Mouse (Mus musculus): ENCODE data around the gene Rapgef4. TPM values are rescaled to one million over a fixed set of nuclear protein-coding genes. Genes with fewer than 3 reads are reported as not detected.

Gene Rapgef4
- polyA plus RNA-seq, 1 experiment = 0.08 TPM

- H3K36me3 ChIP-seq (ENCODE audit: control insufficient read depth, insufficient read depth) = no peaks in the 10 kb centered on the region
- H3K4me3 ChIP-seq (ENCODE audit: insufficient read depth, poor library complexity, severe bottlenecking) = no peak overlapping the region
- no peaks in the 10 kb centered on the region for H3K79me2 ChIP-seq (ENCODE audit: control insufficient read depth, insufficient read depth)
- no peaks in the 10 kb centered on the region for H3K27me3 ChIP-seq (ENCODE audit: control insufficient read depth, insufficient read depth, insufficient read length)
- no peak overlapping the region for H3ac ChIP-seq (ENCODE audit: control insufficient read depth, insufficient read length, low read depth)
- H3K79me3 ChIP-seq (ENCODE audit: low read depth) = no peaks in the 10 kb centered on the region
- TF ChIP-seq USF1 (IDR thresholded peaks at IDR 0.05; ENCODE audit: low read depth) = no peak
- TF ChIP-seq MAX (IDR thresholded peaks at IDR 0.05) = no peak
- no peak for TF ChIP-seq MYOG (IDR thresholded peaks at IDR 0.05; ENCODE audit: control insufficient read depth, extremely low read depth, insufficient read length)
- TF ChIP-seq CTCF (IDR thresholded peaks at IDR 0.05; ENCODE audit: control insufficient read depth, insufficient read depth, insufficient read length) = no peak
- no peak for TF ChIP-seq CEBPB (IDR thresholded peaks at IDR 0.05; ENCODE audit: low read depth)
- TF ChIP-seq FOSL1 (IDR thresholded peaks at IDR 0.05; ENCODE audit: insufficient read depth, low read length, poor library complexity, severe bottlenecking) = no peak
- TF ChIP-seq MYOD1 (IDR thresholded peaks at IDR 0.05; ENCODE audit: control insufficient read depth, insufficient read length, low read depth) = no peak
These were observed 142.8 kb downstream of the Rapgef4 start for GRCm38 (mm10) chr2:72123851-72124250.

- Histone ChIP-seq H3ac (ENCODE audit: control insufficient read depth, insufficient read length, low read depth) (no peak overlapping the region), H3K79me3 (ENCODE audit: low read depth) (no peaks in the 10 kb centered on the region), H3K36me3 (ENCODE audit: control insufficient read depth, insufficient read depth) (no peaks in the 10 kb centered on the region), H3K27me3 (ENCODE audit: control insufficient read depth, insufficient read depth, insufficient read length) (no peaks in the 10 kb centered on the region), H3K4me3 (ENCODE audit: insufficient read depth, poor library complexity, severe bottlenecking) (no peak overlapping the region), H3K79me2 (ENCODE audit: control insufficient read depth, insufficient read depth) (no peaks in the 10 kb centered on the region)
- TF ChIP-seq USF1 (IDR thresholded peaks at IDR 0.05; ENCODE audit: low read depth) (no peak), FOSL1 (IDR thresholded peaks at IDR 0.05; ENCODE audit: insufficient read depth, low read length, poor library complexity, severe bottlenecking) (no peak), MAX (IDR thresholded peaks at IDR 0.05) (no peak), MYOD1 (IDR thresholded peaks at IDR 0.05; ENCODE audit: control insufficient read depth, insufficient read length, low read depth) (no peak), CTCF (IDR thresholded peaks at IDR 0.05; ENCODE audit: control insufficient read depth, insufficient read depth, insufficient read length) (no peak), CEBPB (IDR thresholded peaks at IDR 0.05; ENCODE audit: low read depth) (no peak), MYOG (IDR thresholded peaks at IDR 0.05; ENCODE audit: control insufficient read depth, extremely low read depth, insufficient read length) (no peak)
These were observed 144.7 kb downstream of the Rapgef4 start for GRCm38 (mm10) chr2:72125786-72126185.

- no peaks in the 10 kb centered on the region for H3K79me2 ChIP-seq (ENCODE audit: control insufficient read depth, insufficient read depth)
- no peaks in the 10 kb centered on the region for H3K27me3 ChIP-seq (ENCODE audit: control insufficient read depth, insufficient read depth, insufficient read length)
- H3K4me3 ChIP-seq (ENCODE audit: insufficient read depth, poor library complexity, severe bottlenecking) = no peak overlapping the region
- H3K79me3 ChIP-seq (ENCODE audit: low read depth) = no peaks in the 10 kb centered on the region
- TF ChIP-seq CEBPB (IDR thresholded peaks at IDR 0.05; ENCODE audit: low read depth) (no peak), MAX (IDR thresholded peaks at IDR 0.05) (no peak), FOSL1 (IDR thresholded peaks at IDR 0.05; ENCODE audit: insufficient read depth, low read length, poor library complexity, severe bottlenecking) (no peak), USF1 (IDR thresholded peaks at IDR 0.05; ENCODE audit: low read depth) (no peak), MYOG (IDR thresholded peaks at IDR 0.05; ENCODE audit: control insufficient read depth, extremely low read depth, insufficient read length) (no peak), CTCF (IDR thresholded peaks at IDR 0.05; ENCODE audit: control insufficient read depth, insufficient read depth, insufficient read length) (no peak), MYOD1 (IDR thresholded peaks at IDR 0.05; ENCODE audit: control insufficient read depth, insufficient read length, low read depth) (no peak)
- H3K36me3 ChIP-seq (ENCODE audit: control insufficient read depth, insufficient read depth) = no peaks in the 10 kb centered on the region
- H3ac ChIP-seq (ENCODE audit: control insufficient read depth, insufficient read length, low read depth) = no peak overlapping the region
These were observed 145.4 kb downstream of the Rapgef4 start for GRCm38 (mm10) chr2:72126411-72126810.

GRCm38 (mm10) chr2:72129612-72130311 lies 148.7 kb downstream of the Rapgef4 start:
- Histone ChIP-seq H3K36me3 (ENCODE audit: control insufficient read depth, insufficient read depth) (no peaks in the 10 kb centered on the region), H3K4me3 (ENCODE audit: insufficient read depth, poor library complexity, severe bottlenecking) (no peak overlapping the region), H3ac (ENCODE audit: control insufficient read depth, insufficient read length, low read depth) (no peak overlapping the region), H3K79me3 (ENCODE audit: low read depth) (no peaks in the 10 kb centered on the region), H3K79me2 (ENCODE audit: control insufficient read depth, insufficient read depth) (no peaks in the 10 kb centered on the region), H3K27me3 (ENCODE audit: control insufficient read depth, insufficient read depth, insufficient read length) (no peaks in the 10 kb centered on the region)
- TF ChIP-seq FOSL1 (IDR thresholded peaks at IDR 0.05; ENCODE audit: insufficient read depth, low read length, poor library complexity, severe bottlenecking) (no peak), MAX (IDR thresholded peaks at IDR 0.05) (no peak), MYOG (IDR thresholded peaks at IDR 0.05; ENCODE audit: control insufficient read depth, extremely low read depth, insufficient read length) (no peak), USF1 (IDR thresholded peaks at IDR 0.05; ENCODE audit: low read depth) (no peak), MYOD1 (IDR thresholded peaks at IDR 0.05; ENCODE audit: control insufficient read depth, insufficient read length, low read depth) (no peak), CTCF (IDR thresholded peaks at IDR 0.05; ENCODE audit: control insufficient read depth, insufficient read depth, insufficient read length) (no peak), CEBPB (IDR thresholded peaks at IDR 0.05; ENCODE audit: low read depth) (no peak)

GRCm38 (mm10) chr2:72132222-72132621 lies 151.2 kb downstream of the Rapgef4 start:
- H3K36me3 ChIP-seq (ENCODE audit: control insufficient read depth, insufficient read depth) = no peaks in the 10 kb centered on the region
- TF ChIP-seq MAX (IDR thresholded peaks at IDR 0.05) (no peak), CEBPB (IDR thresholded peaks at IDR 0.05; ENCODE audit: low read depth) (no peak)
- H3K4me3 ChIP-seq (ENCODE audit: insufficient read depth, poor library complexity, severe bottlenecking) = no peak overlapping the region
- H3ac ChIP-seq (ENCODE audit: control insufficient read depth, insufficient read length, low read depth) = no peak overlapping the region
- no peaks in the 10 kb centered on the region for H3K79me2 ChIP-seq (ENCODE audit: control insufficient read depth, insufficient read depth)
- no peaks in the 10 kb centered on the region for H3K27me3 ChIP-seq (ENCODE audit: control insufficient read depth, insufficient read depth, insufficient read length)
- no peaks in the 10 kb centered on the region for H3K79me3 ChIP-seq (ENCODE audit: low read depth)

GRCm38 (mm10) chr2:72136045-72136444 lies 155.0 kb downstream of the Rapgef4 start:
- Histone ChIP-seq H3ac (ENCODE audit: control insufficient read depth, insufficient read length, low read depth) (no peak overlapping the region), H3K79me2 (ENCODE audit: control insufficient read depth, insufficient read depth) (no peaks in the 10 kb centered on the region), H3K4me3 (ENCODE audit: insufficient read depth, poor library complexity, severe bottlenecking) (no peak overlapping the region), H3K36me3 (ENCODE audit: control insufficient read depth, insufficient read depth) (no peaks in the 10 kb centered on the region), H3K27me3 (ENCODE audit: control insufficient read depth, insufficient read depth, insufficient read length) (no peaks in the 10 kb centered on the region), H3K79me3 (ENCODE audit: low read depth) (no peaks in the 10 kb centered on the region)
- TF ChIP-seq MYOD1 (IDR thresholded peaks at IDR 0.05; ENCODE audit: control insufficient read depth, insufficient read length, low read depth) = no peak
